Mouse (Mus musculus) cerebellum, adult 8-10 months (tissue): ENCODE measurements around the gene Wfdc2.
"Not testable (repeated sequence)": the region's sequence is repeated elsewhere in the genome, so short reads cannot be mapped to it uniquely, and the experiment has no call there.

ENCODE experiments used
- DNase-seq: peaks from one replicate; pipeline ENCODE4 v3.0.0; 2022

The Wfdc2 gene

DNA sequence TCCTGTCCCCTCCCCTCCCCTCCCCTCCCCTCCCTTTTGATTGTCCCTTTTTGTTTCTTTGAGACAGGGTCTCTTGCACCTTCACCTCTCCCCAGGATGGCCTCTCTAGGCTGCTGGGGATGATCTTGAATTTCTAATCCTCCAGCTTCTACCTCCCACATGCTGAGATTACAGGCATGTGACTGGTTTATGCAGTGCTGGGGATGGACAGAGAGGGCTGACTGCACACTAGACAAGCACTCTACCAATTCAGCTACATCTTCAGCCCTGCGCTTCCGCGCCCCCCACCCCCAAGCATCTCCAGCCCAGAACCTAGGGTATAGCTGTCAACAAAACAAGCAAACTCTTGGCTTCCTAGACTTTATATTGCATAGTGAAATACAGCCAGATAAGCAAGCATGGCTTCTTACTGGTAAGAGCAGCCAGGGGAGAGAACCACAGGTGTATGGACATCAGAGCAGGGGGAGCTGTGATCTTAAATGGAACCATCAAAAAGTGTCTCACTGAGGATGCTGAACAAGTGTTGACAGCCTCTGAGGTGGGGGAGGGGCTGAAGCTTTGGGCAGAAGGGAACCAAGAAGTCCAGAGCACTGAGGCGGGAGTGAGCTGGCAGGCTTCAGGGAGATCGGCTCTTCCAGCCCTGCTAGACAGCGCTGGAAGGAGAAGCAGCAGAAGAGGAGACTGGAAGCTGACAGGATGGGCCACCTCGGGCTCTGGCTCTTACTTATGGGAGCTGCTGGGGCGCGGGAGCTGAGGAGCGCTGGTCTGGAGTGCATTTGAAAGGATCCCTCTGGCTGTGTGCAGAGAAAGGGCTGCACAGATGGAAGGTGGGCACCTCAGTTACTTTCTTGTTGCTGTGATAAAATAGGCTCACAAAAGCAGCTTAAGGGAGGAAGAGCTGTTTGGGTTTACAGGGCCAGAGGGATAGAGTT is 12.0 kb upstream of the Wfdc2 start:
- no peak for DNase-seq

DNA sequence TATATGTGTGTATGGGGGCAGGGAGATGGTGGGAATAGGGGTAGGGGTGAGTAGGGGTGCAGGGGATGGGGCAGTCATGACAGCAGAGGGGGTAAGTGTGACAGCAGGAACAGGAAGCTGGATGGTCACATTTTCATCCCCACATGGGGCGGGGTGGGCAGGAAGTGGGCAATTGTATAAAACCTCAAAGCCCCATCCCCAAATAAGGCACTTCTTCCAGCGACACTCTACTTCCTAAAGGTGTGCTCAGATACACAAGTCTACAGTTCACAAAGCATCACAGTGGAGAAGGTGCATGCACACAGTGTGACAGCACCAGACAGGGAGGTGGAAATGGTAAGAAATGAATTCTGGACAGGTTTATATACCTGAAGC is 11.3 kb upstream of the Wfdc2 start:
- no peak for DNase-seq

DNA sequence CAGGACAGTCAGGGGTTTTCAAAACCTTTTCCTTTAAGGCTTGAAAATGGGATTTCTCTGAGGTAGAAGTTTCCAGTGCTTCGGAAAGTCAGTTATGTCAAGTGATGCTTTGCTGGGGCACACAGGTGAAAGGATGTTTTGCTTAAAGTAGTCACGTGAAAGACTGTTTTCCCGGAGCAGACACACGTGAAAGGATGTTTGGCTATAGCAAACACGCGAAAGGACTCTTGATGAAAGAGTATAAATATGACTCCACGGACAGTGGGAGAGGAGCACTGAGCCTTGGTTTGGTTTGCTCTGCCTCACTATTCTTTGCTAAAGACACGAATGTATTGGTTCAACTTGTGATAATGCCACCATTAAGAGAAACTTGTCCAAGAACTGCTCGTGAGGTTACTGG is 10.7 kb upstream of the Wfdc2 start:
- no peak for DNase-seq

DNA sequence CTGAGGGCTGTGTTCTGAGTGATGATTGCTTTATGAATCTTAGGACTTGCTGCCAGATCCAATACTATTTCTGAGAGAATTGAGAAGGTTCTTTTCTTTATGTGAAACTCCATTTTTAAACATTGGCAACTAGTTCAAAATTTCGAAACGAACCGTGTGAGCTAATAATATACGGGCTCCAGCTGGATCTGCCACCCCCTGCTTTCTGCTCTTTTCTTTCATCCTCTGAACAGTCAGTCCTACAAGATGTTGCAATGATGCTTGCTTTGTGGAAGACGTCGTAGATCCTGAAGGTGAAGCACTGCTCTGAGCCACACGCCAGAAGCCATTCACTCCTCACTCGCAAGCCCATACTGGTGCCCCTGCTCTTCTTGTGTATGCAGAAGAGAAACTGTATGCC is 3.8 kb upstream of the Wfdc2 start:
- no peak for DNase-seq

DNA sequence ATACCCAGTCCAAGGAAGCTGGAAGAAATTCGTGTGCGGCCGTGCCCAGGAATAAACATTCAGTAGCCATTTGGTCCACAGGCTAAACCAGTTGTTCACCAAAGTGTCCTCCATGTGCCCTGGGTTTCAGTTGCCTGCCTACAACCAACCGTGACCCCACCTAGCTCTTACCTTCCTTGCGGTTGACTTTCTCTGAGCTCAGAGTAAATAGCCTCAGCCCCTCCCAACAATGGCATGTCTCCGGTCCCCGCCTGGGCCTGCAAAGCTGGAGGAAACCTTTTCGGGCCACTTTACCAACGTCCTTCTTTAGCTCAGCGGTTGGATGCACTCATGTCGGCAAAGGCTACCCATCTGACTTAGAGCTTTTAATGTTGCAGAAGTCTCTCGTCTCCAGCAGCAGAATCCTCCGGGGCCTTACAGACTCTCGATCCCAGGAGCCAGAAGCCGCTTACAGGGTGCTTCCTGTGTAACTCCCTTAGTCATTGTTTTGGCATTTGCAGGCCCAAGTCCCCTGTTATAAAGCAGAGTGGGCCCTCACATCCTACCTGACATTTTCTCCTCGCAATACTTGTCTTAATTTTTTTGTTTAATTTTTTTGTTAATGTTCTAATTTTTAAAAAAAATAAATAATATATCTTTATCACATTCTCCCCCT is 3.1 kb upstream of the Wfdc2 start:
- no peak for DNase-seq

DNA sequence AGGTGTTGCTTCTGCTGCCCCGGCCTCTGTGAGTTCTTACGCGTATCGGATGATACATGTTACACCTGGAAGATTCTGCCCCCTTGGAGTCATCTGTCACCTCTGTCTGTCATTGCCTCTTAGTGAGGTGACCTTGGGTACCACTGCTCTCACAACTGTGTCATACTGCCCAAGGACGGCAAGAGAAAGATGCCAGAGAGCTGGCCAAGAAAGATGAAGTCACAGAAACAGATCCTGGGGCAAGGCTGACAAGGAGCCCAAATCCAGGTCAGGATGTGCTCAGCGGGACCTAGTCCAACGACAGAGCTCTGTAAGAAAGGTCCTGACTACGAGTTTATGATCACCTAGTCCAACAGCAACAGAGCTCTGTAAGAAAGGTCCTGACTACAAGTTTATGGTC is 2.1 kb upstream of the Wfdc2 start:
- DNase-seq = no peak

DNA sequence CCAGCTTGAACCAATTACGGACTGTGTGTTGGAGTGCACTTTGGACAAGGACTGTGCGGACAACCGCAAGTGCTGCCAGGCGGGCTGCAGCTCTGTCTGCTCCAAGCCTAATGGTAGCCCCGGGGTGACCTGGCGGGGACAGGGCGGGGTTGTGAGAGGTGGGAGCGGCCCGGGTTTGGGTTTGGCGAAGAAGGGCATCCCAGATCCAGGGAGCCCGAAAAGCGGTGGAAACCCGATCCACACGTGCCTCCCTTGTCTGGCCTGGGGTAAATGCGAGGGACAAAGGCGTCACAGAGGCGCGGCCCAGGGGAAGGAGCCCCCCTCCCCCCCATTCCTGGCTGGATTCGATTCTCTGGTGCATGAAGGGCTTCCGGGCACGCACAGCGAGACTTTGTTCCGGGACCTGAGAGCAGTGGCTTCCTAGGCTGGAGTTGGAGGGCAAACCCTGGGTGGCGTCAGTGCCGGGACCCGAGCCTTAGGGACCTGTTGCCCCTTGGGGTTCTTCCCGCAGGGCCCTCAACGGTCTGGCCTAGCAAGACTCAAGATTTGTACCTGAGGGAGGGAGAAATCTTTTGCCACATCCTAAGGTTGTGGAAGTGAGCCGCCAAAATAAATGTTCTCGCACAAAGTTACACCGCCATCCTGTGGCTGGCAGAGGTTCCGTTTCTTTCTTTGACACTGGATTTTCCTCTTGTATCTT is 1.3 kb downstream of the Wfdc2 start:
- DNase-seq = peak; percentile 2

DNA sequence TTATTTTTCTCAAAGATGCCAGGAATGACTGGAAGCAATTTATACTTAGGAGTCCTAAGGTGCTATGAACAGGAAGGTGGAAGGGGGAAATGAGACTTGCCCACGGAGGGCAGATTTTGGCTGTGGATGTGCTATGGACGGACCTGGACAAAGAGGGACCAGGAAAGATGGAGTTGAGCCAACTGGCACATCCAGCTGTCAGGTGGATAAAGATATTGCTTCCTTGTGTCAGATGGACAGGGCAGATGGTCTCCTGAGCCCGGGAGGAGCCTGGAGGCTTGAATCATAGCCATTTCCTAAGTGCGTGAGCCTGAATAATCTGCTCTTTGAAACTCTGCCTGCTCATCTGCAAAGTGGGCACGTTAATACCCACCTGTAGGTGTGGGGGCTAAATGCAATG is 2.1 kb downstream of the Wfdc2 start:
- DNase-seq = no peak

DNA sequence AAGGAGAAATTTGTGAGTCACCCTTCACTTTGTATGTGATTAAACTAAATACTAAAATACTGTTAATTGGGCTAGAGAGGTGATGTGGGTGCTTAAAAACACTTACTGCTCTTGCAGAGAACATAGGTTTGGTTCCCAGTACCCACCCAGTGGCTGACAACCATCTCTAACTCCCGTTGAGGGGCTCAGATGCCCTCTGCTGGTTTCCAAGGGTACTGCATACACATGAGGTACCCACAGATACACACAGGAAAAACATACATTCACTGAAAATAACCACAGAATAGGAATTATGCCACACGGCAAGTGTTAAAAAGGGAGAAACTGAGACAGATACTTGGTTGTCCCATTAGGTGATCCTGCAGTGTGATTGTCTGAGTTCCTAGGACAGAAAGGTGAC is 4.8 kb downstream of the Wfdc2 start:
- no peak for DNase-seq

DNA sequence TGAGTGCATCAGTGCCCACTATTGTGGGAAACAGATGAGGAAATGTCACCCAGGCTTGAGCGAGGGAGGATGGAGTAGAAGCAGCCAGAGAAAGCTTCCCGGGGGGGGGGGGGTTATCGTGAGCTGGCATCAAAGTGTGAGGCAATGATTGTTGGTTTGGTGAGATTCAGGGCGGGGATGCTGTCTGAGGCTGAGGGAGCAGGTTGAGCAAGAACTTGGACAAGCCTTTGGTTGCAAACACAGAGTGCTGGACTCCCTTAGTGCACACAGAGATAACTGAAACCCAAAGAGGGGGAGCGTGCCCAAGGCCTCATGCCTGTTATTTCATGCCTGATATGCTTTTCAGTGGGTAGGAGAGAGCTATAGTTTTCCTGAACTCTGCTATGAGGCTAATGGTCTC is 5.2 kb downstream of the Wfdc2 start:
- DNase-seq = no peak

DNA sequence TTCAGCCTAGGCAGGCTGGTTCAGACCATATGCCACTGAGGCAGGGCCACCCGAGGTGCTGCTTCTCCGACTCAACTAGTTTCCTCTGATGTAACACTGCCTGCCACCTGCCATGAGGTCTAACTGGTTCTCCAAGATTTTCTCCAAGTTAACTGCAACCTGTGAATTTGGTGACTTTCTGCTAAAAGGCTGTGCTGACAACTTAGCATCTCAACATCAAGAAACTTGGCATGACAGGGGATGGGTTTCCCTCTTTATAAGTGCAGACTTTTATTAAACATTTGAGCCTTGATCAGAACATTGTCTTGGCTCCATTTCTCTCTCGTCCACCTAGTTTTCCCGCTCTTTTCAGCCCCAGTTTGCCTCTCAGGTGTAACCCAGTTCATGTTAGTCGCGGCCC is 11.1 kb downstream of the Wfdc2 start, which contains the start of gene Spint3:
Spint3 (minus strand) TSS at position 101 of the 400 bp plus-strand sequence.
- DNase-seq = not testable (repeated sequence)

DNA sequence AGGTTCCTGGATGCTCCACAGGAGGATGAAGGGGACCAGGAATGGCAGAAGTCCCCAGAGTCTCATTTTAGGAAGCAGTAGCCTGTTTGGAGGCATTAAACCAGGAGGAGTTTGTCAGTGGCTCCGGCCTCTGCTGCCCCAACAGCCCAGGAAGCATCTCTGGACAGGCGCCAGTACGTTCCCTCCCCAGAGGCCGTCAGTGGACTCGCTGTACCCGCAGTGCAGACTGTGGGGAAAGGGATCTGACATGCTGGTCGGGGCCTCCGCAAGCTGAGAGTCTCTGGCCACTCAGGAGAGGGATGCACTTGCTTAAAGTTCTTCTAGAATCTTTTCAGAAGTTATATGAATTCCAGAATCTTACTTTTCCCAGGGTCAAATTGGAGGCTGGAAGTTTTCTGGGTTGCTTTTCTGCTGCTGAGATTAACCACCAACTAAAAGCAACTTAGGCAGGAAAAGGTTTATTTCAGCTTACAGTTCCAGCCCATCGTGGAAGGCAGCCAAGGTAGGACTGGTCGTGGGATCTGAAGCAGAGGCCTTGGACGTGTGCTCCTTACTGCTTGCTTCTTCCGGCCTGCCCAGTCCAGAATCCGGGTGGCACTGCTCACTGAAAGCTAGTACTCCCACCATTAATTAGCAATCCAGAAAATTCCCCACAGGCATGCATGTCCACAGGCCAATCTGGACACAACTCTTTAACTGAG is 23.0 kb downstream of the Wfdc2 start, which contains the start of gene Wfdc6a:
Wfdc6a (minus strand) TSS at position 423 of the 701 bp plus-strand sequence.
- DNase-seq = not testable (repeated sequence)

DNA sequence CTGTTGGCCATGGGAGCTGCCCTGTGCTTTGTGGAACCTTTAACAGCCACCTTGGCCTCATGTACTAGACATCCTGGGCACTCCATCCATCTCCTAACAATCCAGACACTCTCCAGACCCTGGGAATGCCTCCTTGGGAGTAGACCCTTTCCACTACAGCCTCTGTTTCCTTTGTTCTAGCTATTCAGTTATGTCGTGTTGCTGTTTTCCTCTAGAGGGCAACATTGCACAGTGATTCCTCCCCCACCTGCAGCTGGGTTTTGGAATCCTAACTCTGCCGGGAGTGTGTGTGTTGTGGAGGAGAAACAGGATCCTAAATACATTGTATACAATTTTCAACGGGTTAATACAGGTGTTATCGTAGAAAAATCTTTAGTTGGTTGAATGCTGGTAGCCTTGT is 29.8 kb downstream of the Wfdc2 start:
- DNase-seq = no peak

DNA sequence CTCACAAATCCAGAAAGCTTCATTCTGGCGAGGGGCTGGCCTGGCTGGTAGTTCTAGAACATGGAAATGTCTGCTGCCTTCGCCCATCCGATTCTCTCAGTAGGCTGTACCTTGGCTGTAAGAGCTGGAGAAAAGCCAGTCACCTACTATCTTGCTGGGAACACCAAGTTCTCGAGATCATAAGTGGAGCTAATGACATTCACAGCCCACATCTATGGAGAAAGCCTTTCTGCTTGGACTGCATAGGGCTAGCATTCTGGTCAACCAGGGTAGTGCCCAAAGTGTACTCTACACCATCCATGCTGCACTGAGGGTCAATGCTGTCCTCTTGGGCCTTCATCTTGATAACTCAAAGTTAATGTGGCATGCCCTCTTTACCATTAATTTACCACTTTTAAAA is 31.3 kb downstream of the Wfdc2 start, which contains the start of gene Eppin:
Eppin (minus strand) TSS at position 101 of the 400 bp plus-strand sequence.
- DNase-seq = no peak

DNA sequence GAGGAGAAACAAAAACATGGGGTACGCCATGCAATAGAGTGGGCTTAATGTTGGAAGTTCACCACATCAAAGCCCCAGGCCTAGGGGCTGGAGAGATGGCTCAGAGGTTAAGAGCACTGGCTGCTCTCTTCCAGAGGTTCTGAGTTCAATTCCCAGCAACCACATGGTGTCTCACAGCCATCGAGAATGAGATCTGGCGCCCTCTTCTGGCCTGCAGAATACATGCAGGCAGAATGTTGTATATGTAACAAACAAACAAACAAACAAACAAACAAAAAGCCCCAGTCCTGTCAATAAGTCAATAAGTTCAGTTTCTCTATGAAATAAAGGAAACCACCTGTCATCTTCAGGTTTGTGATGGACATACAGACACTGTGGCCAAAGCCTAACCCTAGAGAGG is 38.0 kb downstream of the Wfdc2 start:
- no peak for DNase-seq

DNA sequence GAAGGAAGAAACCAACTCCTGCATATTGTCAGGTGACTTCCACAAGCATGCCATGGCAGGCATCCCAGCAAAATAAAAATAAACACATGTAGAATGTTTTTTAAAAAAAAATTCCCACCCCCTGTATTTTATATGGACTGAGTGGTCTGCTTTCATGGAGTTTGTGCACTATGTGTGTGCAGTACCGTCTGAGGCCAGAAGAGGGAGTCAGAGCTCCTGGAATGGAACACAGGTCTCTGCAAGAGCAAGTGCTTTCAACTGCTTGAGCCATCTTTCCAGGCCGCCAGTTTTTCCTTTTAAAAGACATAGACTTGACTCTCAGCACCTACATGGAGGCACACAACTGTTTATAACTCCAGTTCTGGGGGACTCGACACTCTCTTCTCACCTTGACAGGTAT is 41.3 kb downstream of the Wfdc2 start:
- DNase-seq = no peak

DNA sequence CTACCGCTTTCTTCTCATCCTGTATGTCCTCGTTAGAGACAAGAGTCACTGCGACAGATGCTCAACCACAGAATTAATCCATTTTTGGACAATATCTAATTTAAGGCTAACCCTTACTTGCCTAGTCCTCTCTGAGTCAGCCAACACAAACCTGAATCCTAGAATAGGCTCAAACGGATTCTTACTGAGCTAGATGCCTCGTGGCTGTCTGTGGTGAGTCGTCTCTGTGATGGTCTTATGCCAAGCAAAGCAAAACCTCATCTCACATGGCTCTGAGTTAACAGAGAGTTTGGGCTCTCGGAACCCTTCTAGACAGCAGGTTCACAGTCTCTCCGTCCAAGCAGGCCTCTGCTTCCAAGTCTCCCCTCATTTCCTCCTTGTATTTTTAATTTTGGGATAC is 42.2 kb downstream of the Wfdc2 start:
- no peak for DNase-seq

DNA sequence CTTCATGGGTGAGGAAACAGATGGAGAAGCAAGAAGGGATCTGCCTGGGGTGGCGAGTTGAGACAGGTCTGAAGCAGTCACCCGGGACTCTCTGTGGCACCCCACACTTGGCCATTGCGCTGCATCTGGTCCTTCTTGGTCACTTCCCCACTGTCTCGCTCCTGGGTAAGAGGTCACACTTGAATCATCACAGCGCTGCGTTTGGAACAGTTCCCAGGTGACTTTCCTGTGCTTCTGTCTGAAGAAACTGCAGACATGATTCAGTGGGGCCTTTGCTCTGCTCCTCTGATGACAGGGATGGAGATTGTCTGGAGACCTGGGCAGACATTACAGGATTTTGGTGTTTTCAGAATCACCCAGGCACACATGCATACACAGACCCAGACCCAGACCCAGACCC is 46.6 kb downstream of the Wfdc2 start:
- no peak for DNase-seq

DNA sequence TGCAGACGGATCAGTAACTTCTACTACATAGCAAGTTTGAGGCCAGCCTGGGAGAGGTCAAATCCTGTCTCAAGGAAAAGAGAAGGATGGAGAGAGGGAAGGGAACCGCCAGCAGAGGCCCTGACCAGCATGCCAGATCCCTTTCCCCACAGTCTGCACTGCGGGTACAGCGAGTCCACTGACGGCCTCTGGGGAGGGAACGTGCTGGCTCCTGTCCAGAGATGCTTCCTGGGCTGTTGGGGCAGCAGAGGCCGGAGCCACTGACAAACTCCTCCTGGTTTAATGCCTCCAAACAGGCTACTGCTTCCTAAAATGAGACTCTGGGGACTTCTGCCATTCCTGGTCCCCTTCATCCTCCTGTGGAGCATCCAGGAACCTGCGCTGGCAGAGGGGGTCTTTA is 51.3 kb downstream of the Wfdc2 start, which contains the start of the genes Wfdc6b and Wfdc8:
Wfdc6b (plus strand) TSS at position 52 of the 400 bp plus-strand sequence.
Wfdc8 (minus strand) TSS at position 156 of the 400 bp plus-strand sequence.
- not testable (repeated sequence) for DNase-seq

DNA sequence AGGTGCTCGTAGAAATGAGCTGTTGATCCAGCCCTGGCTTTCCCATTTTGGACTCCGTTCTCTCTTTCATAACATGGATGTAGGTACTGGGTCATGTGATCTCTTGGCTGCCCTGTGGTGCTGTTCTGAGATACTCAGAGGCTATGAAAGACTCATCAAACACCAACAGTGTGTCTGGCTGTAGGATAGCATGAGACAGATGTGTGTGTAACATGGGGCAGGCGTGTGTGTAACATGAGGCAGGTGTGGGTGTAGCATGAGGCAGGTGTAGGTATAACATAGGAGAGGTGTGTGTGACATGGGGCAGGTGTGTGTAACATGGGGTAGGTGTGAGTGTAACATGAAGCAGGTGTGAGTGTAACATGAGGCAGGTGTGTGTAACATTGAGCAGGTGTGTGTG is 53.2 kb downstream of the Wfdc2 start:
- DNase-seq = no peak
